Mouse (Mus musculus) E14TG2a.4 (cell line): ENCODE data around the gene Lamc1.

Source experiments
- CTCF ChIP-seq: conservative IDR thresholded peaks from 2 replicates; pipeline ENCODE4 v1.5.1; 2014; ENCODE audit warnings: low read length
- NANOG ChIP-seq: IDR thresholded peaks from 2 replicates; pipeline ENCODE4 v1.6.1; 2014; ENCODE audit warnings: borderline replicate concordance, low read length, mixed read lengths
- POU5F1 ChIP-seq: IDR thresholded peaks from 2 replicates; pipeline ENCODE4 v1.6.1; 2014; ENCODE audit warnings: low read length, borderline replicate concordance

DNA sequence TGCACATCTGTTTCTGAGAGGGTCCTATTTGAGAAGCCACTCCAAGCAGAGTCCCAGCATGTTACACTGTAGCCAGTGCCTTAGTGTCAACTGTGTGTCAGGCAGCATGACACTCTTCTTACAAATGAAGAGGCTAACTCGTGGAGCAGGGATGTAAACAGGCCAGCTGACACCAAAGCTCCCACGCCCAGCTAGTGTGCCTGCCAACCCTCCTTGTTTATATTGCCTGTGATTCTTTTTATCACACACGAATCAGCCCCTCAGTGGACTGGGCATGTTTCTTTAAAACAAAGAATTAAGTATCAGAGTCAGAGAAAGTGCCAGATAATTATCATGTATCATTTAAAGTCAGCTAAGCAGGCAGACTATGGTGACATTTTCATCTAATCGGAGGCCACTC is 104.7 kb downstream of the Lamc1 start:
- TF ChIP-seq CTCF (no peak), NANOG (no peak), POU5F1 (no peak)
